Mouse (Mus musculus): Measurements from ENCODE around the gene Gkn2. TPM values are rescaled to one million over a fixed set of nuclear protein-coding genes. Genes with fewer than 3 reads are reported as not detected.

The Gkn2 gene
- polyA plus RNA-seq (2014; fragmentation: Illumina TruSeq; extraction: RNeasy Lipid Tissue Mini Kit (QIAGEN cat#74804); ENCODE audit: insufficient read depth, low read depth, low replicate concordance): not detected

GRCm38 (mm10) chr6:87373057-87373456 is at the start of gene Gkn2:
Gkn2 (plus strand) TSS chr6:87373357.

GRCm38 (mm10) chr6:87335091-87335934 is 37.8 kb upstream of the Gkn2 start, which contains the start of gene Antxr1:
Antxr1 (minus strand) TSS chr6:87335821.

GRCm38 (mm10) chr6:87350829-87351228 is 22.3 kb upstream of the Gkn2 start, which contains the start of gene Gkn1:
Gkn1 (minus strand) TSS chr6:87350942.

GRCm38 (mm10) chr6:87388877-87389276 is 15.7 kb downstream of the Gkn2 start, which contains the start of gene Gkn3:
Gkn3 (minus strand) TSS chr6:87388935.

GRCm38 (mm10) chr6:87428487-87429044 is 55.4 kb downstream of the Gkn2 start, which contains the start of gene Bmp10:
Bmp10 (plus strand) TSS chr6:87428994.

Other genes with a start within 250 kb of the Gkn2 start
- gene Antxr1, start 37.5 kb upstream of the Gkn2 start, polyA plus RNA-seq (2014; fragmentation: Illumina TruSeq; extraction: RNeasy Lipid Tissue Mini Kit (QIAGEN cat#74804); ENCODE audit: insufficient read depth, low read depth, low replicate concordance): 32.3 TPM
- not detected for gene Gkn1, start 22.4 kb upstream of the Gkn2 start, polyA plus RNA-seq (2014; fragmentation: Illumina TruSeq; extraction: RNeasy Lipid Tissue Mini Kit (QIAGEN cat#74804); ENCODE audit: insufficient read depth, low read depth, low replicate concordance)
- gene Gkn3, start 15.6 kb downstream of the Gkn2 start, polyA plus RNA-seq (2014; fragmentation: Illumina TruSeq; extraction: RNeasy Lipid Tissue Mini Kit (QIAGEN cat#74804); ENCODE audit: insufficient read depth, low read depth, low replicate concordance): 7.1 TPM
- not detected for gene Bmp10, start 55.6 kb downstream of the Gkn2 start, polyA plus RNA-seq (2014; fragmentation: Illumina TruSeq; extraction: RNeasy Lipid Tissue Mini Kit (QIAGEN cat#74804); ENCODE audit: insufficient read depth, low read depth, low replicate concordance)
- 9.5 TPM for gene Arhgap25, start 159.9 kb downstream of the Gkn2 start, polyA plus RNA-seq (2014; fragmentation: Illumina TruSeq; extraction: RNeasy Lipid Tissue Mini Kit (QIAGEN cat#74804); ENCODE audit: insufficient read depth, low read depth, low replicate concordance)
- gene Prokr1, start 217.4 kb downstream of the Gkn2 start, polyA plus RNA-seq (2014; fragmentation: Illumina TruSeq; extraction: RNeasy Lipid Tissue Mini Kit (QIAGEN cat#74804); ENCODE audit: insufficient read depth, low read depth, low replicate concordance): 0.12 TPM

Measured in lung, adult 10 weeks (tissue).